17 mouse cellular contexts compared by ENCODE assay signal in genomic region chr4:151232028-151232427, GRCm38 (mm10).
DNase-seq lines count a peak whose midpoint lies in the region; ATAC-seq and TF ChIP-seq lines count a peak whose summit lies in the region.
"Had no signal": no experiment of that assay in that cellular context is flagged by ENCODE, and none has a peak within 500 bp of the region (broad histone marks: within the 10 kb centered on the region; RNA-seq: fewer than 3 reads in every experiment).

No protein-coding gene starts in this region.

- H3K27me3 ChIP-seq in forebrain, postnatal 0 days (ENCODE audit: insufficient read depth, low read length): no peaks in the 10 kb centered on the region; the same call in 1 of the 2 replicates
- peaks cover 6% of the 10 kb centered on the region; the same call in 1 of the 2 replicates for H3K27me3 ChIP-seq in forebrain, embryonic 10.5 days (ENCODE audit: poor library complexity, severe bottlenecking)
- H3K27me3 ChIP-seq in liver, embryonic 14.5 days (ENCODE audit: control insufficient read depth, insufficient read depth, low read length): no peaks in the 10 kb centered on the region
- H3K27me3 ChIP-seq in ES-Bruce4 (ENCODE audit: control insufficient read depth, insufficient read depth, low read length, poor library complexity, severe bottlenecking): no peaks in the 10 kb centered on the region
- H3K27me3 ChIP-seq: forebrain, embryonic 12.5 days had no signal

- no peak overlapping the region for H3K4me3 ChIP-seq in forebrain, postnatal 0 days (ENCODE audit: low read depth, low read length)
- H3K4me3 ChIP-seq in forebrain, embryonic 10.5 days: no peak overlapping the region
- H3K4me3 ChIP-seq in liver, embryonic 14.5 days (ENCODE audit: insufficient read depth in 1 of 2, low read depth in 2 of 2, low read length in 2 of 2): no peak overlapping the region
- H3K4me3 ChIP-seq in ES-Bruce4 (ENCODE audit: low read depth, low read length): no peak overlapping the region
- no peak overlapping the region for H3K4me3 ChIP-seq in cortical plate, adult 2 months (ENCODE audit: insufficient read depth, low read length)
- H3K4me3 ChIP-seq: forebrain, embryonic 12.5 days; midbrain, embryonic 10.5 days had no signal

- DNase-seq in forebrain, postnatal 0 days: no peak
- no peak for DNase-seq in forebrain, embryonic 10.5 days (ENCODE audit: extremely low spot score, low spot score)
- no peak for DNase-seq in liver, embryonic 14.5 days (ENCODE audit: low read depth in 3 of 3, low spot score in 3 of 3)
- DNase-seq in liver: no peak
- no peak for DNase-seq in thymus, postnatal 25 days
- DNase-seq: adrenal gland, adult 2 months; cerebellum, postnatal 25 days; heart, adult 18-20 months; heart, postnatal 10 days; layer of hippocampus, adult 9-11 months; right cerebral cortex, postnatal 25 days had no signal

- H3K4me1 ChIP-seq in forebrain, postnatal 0 days (ENCODE audit: insufficient read depth): no peaks in the 10 kb centered on the region
- H3K4me1 ChIP-seq in forebrain, embryonic 10.5 days: peaks cover 13% of the 10 kb centered on the region
- no peaks in the 10 kb centered on the region for H3K4me1 ChIP-seq in liver, embryonic 14.5 days (replicated peaks; ENCODE audit: control insufficient read depth in 2 of 2, insufficient read depth in 2 of 2, low read length in 1 of 2)
- H3K4me1 ChIP-seq in ES-Bruce4 (ENCODE audit: control insufficient read depth, insufficient read depth, low read length): no peaks in the 10 kb centered on the region
- no peaks in the 10 kb centered on the region for H3K4me1 ChIP-seq in cortical plate, adult 2 months (ENCODE audit: control insufficient read depth, insufficient read depth, low read length)

- no peaks in the 10 kb centered on the region for H3K9me3 ChIP-seq in forebrain, postnatal 0 days (ENCODE audit: low read length)
- no peaks in the 10 kb centered on the region for H3K9me3 ChIP-seq in forebrain, embryonic 10.5 days
- no peaks in the 10 kb centered on the region for H3K9me3 ChIP-seq in liver, embryonic 14.5 days (ENCODE audit: control insufficient read depth, low read length)
- H3K9me3 ChIP-seq in ES-Bruce4 (replicated peaks; ENCODE audit: control insufficient read depth, insufficient read depth, low read length, poor library complexity, severe bottlenecking): no peaks in the 10 kb centered on the region
- H3K9me3 ChIP-seq: forebrain, embryonic 12.5 days; midbrain, embryonic 10.5 days had no signal

- no peak for TF ChIP-seq EP300 in liver, embryonic 14.5 days (IDR thresholded peaks at IDR 0.05; ENCODE audit: low read depth)
- TF ChIP-seq EP300 in ES-Bruce4 (IDR thresholded peaks at IDR 0.05; ENCODE audit: insufficient read depth, low read depth, low read length): no peak

- WGBS in forebrain, postnatal 0 days: 66% methylated on average over 3 of the region's 3 CpGs
- 74% methylated on average over 3 of the region's 3 CpGs for WGBS in forebrain, embryonic 10.5 days
- 33% methylated on average over 3 of the region's 3 CpGs for WGBS in liver, embryonic 14.5 days (ENCODE audit: insufficient replicate concordance)

- no peaks in the 10 kb centered on the region for H3K36me3 ChIP-seq in forebrain, postnatal 0 days (ENCODE audit: insufficient read depth)
- no peaks in the 10 kb centered on the region for H3K36me3 ChIP-seq in forebrain, embryonic 10.5 days (replicated peaks)
- H3K36me3 ChIP-seq in liver, embryonic 14.5 days (replicated peaks; ENCODE audit: control insufficient read depth, insufficient read depth, low read depth): no peaks in the 10 kb centered on the region
- H3K36me3 ChIP-seq in ES-Bruce4 (ENCODE audit: control insufficient read depth, insufficient read depth, low read length, poor library complexity, severe bottlenecking): no peaks in the 10 kb centered on the region
- H3K36me3 ChIP-seq: forebrain, embryonic 12.5 days; midbrain, embryonic 10.5 days had no signal

- no peak for ATAC-seq in forebrain, postnatal 0 days
- ATAC-seq in liver, embryonic 14.5 days (ENCODE audit: insufficient read depth): no peak
- ATAC-seq in monocyte, adult 5-6 weeks (replicated peaks; ENCODE audit: insufficient number of reproducible peaks, low FRiP score, low TSS enrichment, poor library complexity, severe bottlenecking): no peak
- ATAC-seq: hindbrain, embryonic 16.5 days had no signal

- TF ChIP-seq POLR2A in ES-Bruce4 (IDR thresholded peaks at IDR 0.05; ENCODE audit: insufficient read depth, low read length): no peak
- no peak for TF ChIP-seq POLR2A in cortical plate, adult 2 months (IDR thresholded peaks at IDR 0.05; ENCODE audit: extremely low read depth, insufficient read depth, low read length)

- no peak overlapping the region for H3K9ac ChIP-seq in forebrain, postnatal 0 days
- no peak overlapping the region for H3K9ac ChIP-seq in liver, embryonic 14.5 days (replicated peaks)
- no peak overlapping the region for H3K9ac ChIP-seq in ES-Bruce4 (ENCODE audit: low read depth, poor library complexity, severe bottlenecking)
- H3K9ac ChIP-seq: forebrain, embryonic 12.5 days had no signal

- H3K27ac ChIP-seq in forebrain, postnatal 0 days (ENCODE audit: low read depth, low read length): no peak overlapping the region
- no peak overlapping the region for H3K27ac ChIP-seq in forebrain, embryonic 10.5 days
- no peak overlapping the region for H3K27ac ChIP-seq in liver, embryonic 14.5 days
- H3K27ac ChIP-seq in ES-Bruce4 (ENCODE audit: insufficient read depth, low read length): no peak overlapping the region
- no peak overlapping the region for H3K27ac ChIP-seq in cortical plate, adult 2 months (ENCODE audit: insufficient read depth, low read length)
- H3K27ac ChIP-seq: forebrain, embryonic 12.5 days; midbrain, embryonic 10.5 days had no signal

- H3K4me2 ChIP-seq in forebrain, postnatal 0 days (ENCODE audit: low read depth): no peak overlapping the region
- H3K4me2 ChIP-seq in liver, embryonic 14.5 days (ENCODE audit: low read depth): no peak overlapping the region
- H3K4me2 ChIP-seq: forebrain, embryonic 12.5 days had no signal

- peak; percentile 50 for TF ChIP-seq CTCF in forebrain, postnatal 0 days (IDR thresholded peaks at IDR 0.05; ENCODE audit: low read depth)
- TF ChIP-seq CTCF in liver, embryonic 14.5 days (IDR thresholded peaks at IDR 0.05; ENCODE audit: low read depth): peak; percentile 54
- TF ChIP-seq CTCF in ES-Bruce4 (IDR thresholded peaks at IDR 0.05; ENCODE audit: low read depth, low read length): peak; percentile 74
- TF ChIP-seq CTCF in cortical plate, adult 2 months (IDR thresholded peaks at IDR 0.05; ENCODE audit: extremely low read depth, insufficient read depth, low read length): peak; percentile 11; the same call in 1 of the 2 replicates

Comparison
In these comparisons a context has a peak if more than half of its experiments do, and no peak if none do; other contexts are left out.
1. CTCF ChIP-seq: peak in every context shown above with its lines; median percentile 74 in ES-Bruce4; 54 in liver, embryonic 14.5 days; 50 in forebrain, postnatal 0 days; 11 in cortical plate, adult 2 months.